Mouse (Mus musculus): ENCODE measurements around the gene D17H6S53E. TPM values are rescaled to one million over a fixed set of nuclear protein-coding genes. Genes with fewer than 3 reads are reported as not detected.

D17H6S53E gene
- polyA plus RNA-seq, 1 experiment from 2014 or later = 6.0 TPM

DNA sequence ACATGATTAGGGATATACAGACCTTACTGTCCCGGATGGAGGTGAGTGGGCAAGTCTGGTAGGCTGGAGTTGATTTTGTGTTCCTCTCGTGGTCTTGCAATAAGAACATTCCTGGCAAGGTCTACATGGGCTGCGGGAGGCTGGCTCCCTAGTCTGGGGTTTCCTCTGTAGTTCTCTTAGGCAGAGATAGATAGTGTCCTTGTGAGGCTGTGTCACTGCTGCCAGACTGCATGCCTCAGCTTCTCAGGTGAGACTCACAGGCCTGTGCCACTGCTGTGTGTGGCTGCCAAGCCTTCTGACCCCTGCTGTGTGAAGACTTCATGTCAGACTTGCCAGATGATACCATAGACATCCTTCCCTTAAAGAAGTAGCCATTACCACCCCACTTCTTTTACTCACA, 13.1 kb downstream of the D17H6S53E start:
- peaks cover 20% of the 10 kb centered on the region for H3K4me1 ChIP-seq (replicated peaks; ENCODE audit: control insufficient read depth, insufficient read depth, low read length)
- 96% methylated on average over 3 of the region's 3 CpGs for WGBS
- no peak overlapping the region for H3K27ac ChIP-seq
- ATAC-seq (ENCODE audit: low FRiP score) (no peak), DNase-seq (ENCODE audit: low spot score) (no peak)
- H3K4me2 ChIP-seq (replicated peaks) = no peak overlapping the region
- no peaks in the 10 kb centered on the region for H3K27me3 ChIP-seq (ENCODE audit: control insufficient read depth, insufficient read depth, low read length)
- H3K4me3 ChIP-seq (replicated peaks; ENCODE audit: low read length) = no peak overlapping the region
- peaks cover 61% of the 10 kb centered on the region for H3K36me3 ChIP-seq (replicated peaks; ENCODE audit: control insufficient read depth, insufficient read depth)
- no peak overlapping the region for H3K9ac ChIP-seq
- H3K9me3 ChIP-seq (ENCODE audit: control insufficient read depth, low read length) = no peaks in the 10 kb centered on the region

DNA sequence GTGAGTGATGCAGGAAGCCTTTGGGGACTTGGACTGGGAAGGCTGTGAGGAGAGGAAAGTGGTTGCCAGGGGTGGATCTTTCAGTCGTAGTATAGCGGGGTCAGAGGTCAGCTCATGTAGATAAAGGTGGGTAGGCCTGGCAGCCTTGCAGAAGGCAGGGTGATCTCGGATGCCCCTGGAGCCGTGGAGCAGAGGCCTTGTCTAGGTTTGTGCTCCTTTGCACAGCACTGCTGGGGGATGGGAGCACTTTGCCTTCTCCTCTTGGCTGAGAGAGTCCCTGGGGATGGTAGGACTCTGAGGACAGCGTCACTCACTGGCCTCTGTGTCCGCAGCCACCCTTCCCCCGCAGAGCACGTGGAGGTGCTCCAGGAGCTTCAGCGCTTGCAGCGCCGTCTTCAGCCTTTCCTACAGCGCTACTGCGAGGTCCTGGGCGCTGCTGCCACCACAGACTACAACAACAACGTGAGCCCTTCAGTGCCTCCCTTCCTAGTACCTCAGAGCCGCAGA, 14.4 kb downstream of the D17H6S53E start:
- H3K4me3 ChIP-seq (replicated peaks; ENCODE audit: low read length) = no peak overlapping the region
- H3K4me1 ChIP-seq (replicated peaks; ENCODE audit: control insufficient read depth, insufficient read depth, low read length) = peaks cover 20% of the 10 kb centered on the region
- no peaks in the 10 kb centered on the region for H3K9me3 ChIP-seq (ENCODE audit: control insufficient read depth, low read length)
- DNase-seq (ENCODE audit: low spot score) (no peak), ATAC-seq (ENCODE audit: low FRiP score) (no peak)
- H3K27ac ChIP-seq = no peak overlapping the region
- peaks cover 74% of the 10 kb centered on the region for H3K36me3 ChIP-seq (replicated peaks; ENCODE audit: control insufficient read depth, insufficient read depth)
- H3K27me3 ChIP-seq (ENCODE audit: control insufficient read depth, insufficient read depth, low read length) = no peaks in the 10 kb centered on the region
- H3K9ac ChIP-seq = no peak overlapping the region
- no peak overlapping the region for H3K4me2 ChIP-seq (replicated peaks)
- WGBS = 77% methylated on average over 16 of the region's 16 CpGs

DNA sequence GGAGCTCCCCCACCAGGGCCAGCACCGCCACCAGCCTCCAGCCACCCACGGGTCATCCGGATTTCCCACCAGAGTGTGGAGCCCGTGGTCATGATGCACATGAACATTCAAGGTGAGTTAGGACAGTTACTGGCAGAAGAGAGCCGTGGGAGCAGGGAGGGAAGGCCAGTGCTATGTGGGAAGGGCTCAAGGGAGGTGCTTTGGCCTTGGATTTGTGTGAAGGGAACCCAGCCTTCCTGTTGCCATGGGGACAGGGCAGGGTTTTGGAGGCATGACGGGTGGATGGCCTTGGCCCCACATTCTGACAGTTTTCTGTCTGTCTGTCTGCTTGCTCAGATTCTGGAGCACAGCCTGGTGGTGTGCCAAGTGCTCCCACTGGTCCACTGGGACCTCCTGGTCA, 15.8 kb downstream of the D17H6S53E start:
- DNase-seq (ENCODE audit: low spot score) (no peak), ATAC-seq (ENCODE audit: low FRiP score) (no peak)
- Histone ChIP-seq H3K27me3 (ENCODE audit: control insufficient read depth, insufficient read depth, low read length) (no peaks in the 10 kb centered on the region), H3K27ac (no peak overlapping the region), H3K4me1 (replicated peaks; ENCODE audit: control insufficient read depth, insufficient read depth, low read length) (peaks cover 12% of the 10 kb centered on the region), H3K4me3 (replicated peaks; ENCODE audit: low read length) (no peak overlapping the region), H3K9ac (no peak overlapping the region), H3K4me2 (replicated peaks) (no peak overlapping the region), H3K9me3 (ENCODE audit: control insufficient read depth, low read length) (no peaks in the 10 kb centered on the region), H3K36me3 (replicated peaks; ENCODE audit: control insufficient read depth, insufficient read depth) (peaks cover 88% of the 10 kb centered on the region)
- WGBS = 86% methylated on average over 6 of the region's 6 CpGs

DNA sequence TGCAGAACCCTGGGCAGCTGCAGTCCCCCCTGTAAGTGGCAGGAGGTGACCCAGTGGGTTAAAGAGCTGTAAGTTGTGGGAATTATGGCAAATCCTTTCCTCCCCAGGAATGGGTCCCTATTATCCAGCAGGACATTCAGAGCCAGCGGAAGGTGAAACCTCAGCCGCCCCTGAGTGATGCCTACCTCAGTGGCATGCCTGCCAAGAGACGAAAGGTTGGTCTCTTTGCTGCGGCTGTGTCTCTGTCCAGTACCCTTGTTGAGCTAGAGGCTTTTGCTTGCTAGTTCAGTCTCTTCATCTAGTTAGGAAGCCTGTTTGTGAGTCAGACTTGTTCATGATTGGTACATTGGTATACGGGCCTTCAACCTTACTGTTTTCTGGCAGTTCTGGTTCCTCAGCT, 20.0 kb downstream of the D17H6S53E start:
- Histone ChIP-seq H3K27me3 (ENCODE audit: control insufficient read depth, insufficient read depth, low read length) (no peaks in the 10 kb centered on the region), H3K4me3 (replicated peaks; ENCODE audit: low read length) (no peak overlapping the region), H3K4me1 (replicated peaks; ENCODE audit: control insufficient read depth, insufficient read depth, low read length) (no peaks in the 10 kb centered on the region), H3K4me2 (replicated peaks) (no peak overlapping the region), H3K36me3 (replicated peaks; ENCODE audit: control insufficient read depth, insufficient read depth) (peaks cover 99% of the 10 kb centered on the region), H3K9ac (no peak overlapping the region), H3K27ac (no peak overlapping the region), H3K9me3 (ENCODE audit: control insufficient read depth, low read length) (no peaks in the 10 kb centered on the region)
- no peak for DNase-seq (ENCODE audit: low spot score)
- 88% methylated on average over 5 of the region's 5 CpGs for WGBS
- ATAC-seq (ENCODE audit: low FRiP score) = no peak

DNA sequence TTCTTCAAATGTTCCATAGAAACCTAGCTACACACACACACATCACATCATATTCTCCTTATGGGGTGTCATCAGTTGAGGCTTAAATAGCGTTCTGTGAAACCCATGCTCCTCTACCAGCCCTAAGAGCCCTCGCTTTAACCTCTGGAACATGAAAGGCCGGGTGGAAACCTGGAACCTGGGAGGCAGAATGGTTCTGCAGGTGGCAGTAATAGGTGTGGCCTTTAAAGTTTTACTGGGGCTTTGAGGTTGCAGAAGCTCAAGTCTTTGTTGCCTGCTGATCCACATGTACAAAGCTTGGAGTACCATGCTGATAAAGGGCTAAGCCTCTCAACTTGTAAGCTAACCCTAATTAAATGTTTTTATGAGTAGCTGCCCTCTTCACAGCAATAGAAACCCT, 21.2 kb downstream of the D17H6S53E start:
- Histone ChIP-seq H3K36me3 (replicated peaks; ENCODE audit: control insufficient read depth, insufficient read depth) (peaks cover 99% of the 10 kb centered on the region), H3K4me3 (replicated peaks; ENCODE audit: low read length) (no peak overlapping the region), H3K9ac (no peak overlapping the region), H3K27ac (no peak overlapping the region), H3K4me1 (replicated peaks; ENCODE audit: control insufficient read depth, insufficient read depth, low read length) (no peaks in the 10 kb centered on the region), H3K4me2 (replicated peaks) (no peak overlapping the region), H3K9me3 (ENCODE audit: control insufficient read depth, low read length) (no peaks in the 10 kb centered on the region), H3K27me3 (ENCODE audit: control insufficient read depth, insufficient read depth, low read length) (no peaks in the 10 kb centered on the region)
- DNase-seq (ENCODE audit: low spot score) (no peak), ATAC-seq (ENCODE audit: low FRiP score) (no peak)
- 65% methylated on average over 3 of the region's 3 CpGs for WGBS

DNA sequence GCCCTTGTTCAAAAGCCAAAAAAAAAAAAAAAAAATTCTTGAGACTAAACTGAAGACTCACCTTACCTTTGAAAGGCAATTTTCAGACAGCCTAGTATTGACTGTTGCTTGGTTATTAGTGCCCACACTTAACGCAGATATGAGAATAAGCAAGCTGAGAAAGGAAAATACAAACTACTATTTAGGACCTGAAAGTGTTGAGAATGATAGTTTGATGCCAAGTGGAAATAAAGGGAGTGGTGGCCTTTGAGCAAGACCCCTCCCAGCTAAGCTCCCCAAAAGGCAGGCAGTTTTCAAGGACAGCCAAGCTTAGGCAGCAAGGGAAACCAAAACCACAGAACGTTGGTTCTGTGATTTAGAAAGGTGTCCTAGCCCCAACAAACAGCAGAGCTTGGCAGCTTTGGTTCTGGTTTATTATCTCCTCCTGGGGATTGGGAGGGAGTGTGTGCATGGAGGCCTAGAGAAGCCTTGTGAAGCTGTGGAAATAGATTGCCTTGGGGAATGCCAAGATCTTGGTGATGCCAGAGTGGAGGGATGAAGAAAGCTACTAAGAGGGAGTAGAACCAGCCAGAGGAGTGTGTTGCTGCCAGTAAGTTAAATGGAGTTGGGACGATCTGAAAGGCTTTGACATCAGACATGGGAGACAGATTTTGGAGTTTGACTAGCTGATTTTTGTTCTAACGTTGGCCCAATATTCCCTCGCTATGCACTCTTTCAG, 21.9 kb downstream of the D17H6S53E start:
- WGBS = 73% methylated on average over 5 of the region's 5 CpGs

DNA sequence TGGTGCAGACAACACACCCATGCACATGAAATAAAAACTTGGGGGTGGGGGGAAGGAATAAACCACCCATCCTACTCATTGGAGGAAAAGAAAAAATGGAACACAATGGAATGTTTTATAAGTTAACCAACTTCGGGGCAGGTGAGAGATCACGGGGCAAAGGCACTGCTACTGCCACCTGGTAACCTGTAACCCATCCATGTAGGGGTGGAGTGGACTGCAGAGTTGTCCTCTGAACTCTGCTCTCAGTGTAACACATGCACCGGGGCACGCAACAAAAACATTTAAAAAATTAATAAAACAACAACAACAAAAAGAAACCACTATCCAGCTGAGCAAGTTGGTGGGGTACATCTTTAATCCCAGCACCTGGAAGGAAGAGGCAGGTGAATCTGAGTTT, 25.9 kb downstream of the D17H6S53E start:
- Histone ChIP-seq H3K9ac (no peak overlapping the region), H3K27ac (no peak overlapping the region), H3K4me2 (replicated peaks) (no peak overlapping the region), H3K36me3 (replicated peaks; ENCODE audit: control insufficient read depth, insufficient read depth) (peaks cover 99% of the 10 kb centered on the region), H3K27me3 (ENCODE audit: control insufficient read depth, insufficient read depth, low read length) (no peaks in the 10 kb centered on the region), H3K4me3 (replicated peaks; ENCODE audit: low read length) (no peak overlapping the region), H3K4me1 (replicated peaks; ENCODE audit: control insufficient read depth, insufficient read depth, low read length) (no peaks in the 10 kb centered on the region), H3K9me3 (ENCODE audit: control insufficient read depth, low read length) (no peaks in the 10 kb centered on the region)
- DNase-seq (ENCODE audit: low spot score) = no peak
- 97% methylated on average over 4 of the region's 4 CpGs for WGBS
- no peak for ATAC-seq (ENCODE audit: low FRiP score)

More for the DNA sequence above, 21.9 kb downstream of the D17H6S53E start:
- H3K9ac ChIP-seq = no peak overlapping the region
- H3K9me3 ChIP-seq (ENCODE audit: control insufficient read depth, low read length) = no peaks in the 10 kb centered on the region
- no peaks in the 10 kb centered on the region for H3K4me1 ChIP-seq (replicated peaks; ENCODE audit: control insufficient read depth, insufficient read depth, low read length)
- no peak for DNase-seq (ENCODE audit: low spot score)
- H3K36me3 ChIP-seq (replicated peaks; ENCODE audit: control insufficient read depth, insufficient read depth) = peaks cover 99% of the 10 kb centered on the region
- H3K4me3 ChIP-seq (replicated peaks; ENCODE audit: low read length) = no peak overlapping the region
- H3K4me2 ChIP-seq (replicated peaks) = no peak overlapping the region
- no peak overlapping the region for H3K27ac ChIP-seq
- no peak for ATAC-seq (ENCODE audit: low FRiP score)
- no peaks in the 10 kb centered on the region for H3K27me3 ChIP-seq (ENCODE audit: control insufficient read depth, insufficient read depth, low read length)

DNA sequence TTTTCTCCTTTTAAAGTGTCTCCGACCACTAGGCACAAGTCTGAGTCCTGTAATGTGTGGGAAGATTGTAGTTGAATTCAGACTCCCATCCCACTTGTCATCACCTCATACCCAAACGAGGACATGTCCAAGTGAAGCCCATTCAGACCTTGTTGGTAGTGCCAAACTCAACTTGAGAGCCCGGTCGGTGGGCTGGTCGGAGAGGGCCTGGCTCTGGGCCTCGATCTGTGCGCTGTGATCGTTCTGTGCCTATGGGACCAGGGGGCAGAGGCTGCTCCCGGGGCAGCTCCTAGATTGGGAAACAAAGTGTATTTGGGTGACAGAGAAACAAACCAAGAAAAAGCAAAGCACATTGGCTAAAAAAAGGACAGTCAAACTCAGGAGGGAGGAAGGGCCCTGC, 26.9 kb downstream of the D17H6S53E start:
- Histone ChIP-seq H3K9ac (no peak overlapping the region), H3K27me3 (ENCODE audit: control insufficient read depth, insufficient read depth, low read length) (no peaks in the 10 kb centered on the region), H3K27ac (no peak overlapping the region), H3K9me3 (ENCODE audit: control insufficient read depth, low read length) (no peaks in the 10 kb centered on the region), H3K4me3 (replicated peaks; ENCODE audit: low read length) (no peak overlapping the region), H3K4me1 (replicated peaks; ENCODE audit: control insufficient read depth, insufficient read depth, low read length) (no peaks in the 10 kb centered on the region), H3K4me2 (replicated peaks) (no peak overlapping the region), H3K36me3 (replicated peaks; ENCODE audit: control insufficient read depth, insufficient read depth) (peaks cover 99% of the 10 kb centered on the region)
- no peak for DNase-seq (ENCODE audit: low spot score)
- 93% methylated on average over 9 of the region's 9 CpGs for WGBS
- no peak for ATAC-seq (ENCODE audit: low FRiP score)

DNA sequence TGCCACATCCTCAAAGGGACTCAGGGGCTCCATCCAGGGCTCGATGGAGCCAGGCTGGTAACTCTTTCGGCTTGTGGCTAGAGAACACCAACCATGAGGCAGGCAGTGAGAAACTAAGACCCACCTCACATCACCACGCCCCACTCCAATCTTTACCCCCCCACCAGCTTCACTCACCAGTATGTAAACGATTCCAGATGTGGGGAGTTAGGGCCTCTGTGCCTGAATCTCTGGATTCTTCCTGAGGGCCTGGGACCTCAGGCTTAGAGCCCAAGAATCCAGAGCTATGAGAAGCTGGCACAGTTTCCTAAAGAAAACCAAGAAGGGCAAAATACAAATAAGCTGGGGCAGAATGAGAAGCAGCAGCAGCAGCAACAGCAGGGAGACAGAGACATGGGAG, 27.8 kb downstream of the D17H6S53E start:
- Histone ChIP-seq H3K27me3 (ENCODE audit: control insufficient read depth, insufficient read depth, low read length) (no peaks in the 10 kb centered on the region), H3K4me2 (replicated peaks) (no peak overlapping the region), H3K4me1 (replicated peaks; ENCODE audit: control insufficient read depth, insufficient read depth, low read length) (no peaks in the 10 kb centered on the region), H3K4me3 (replicated peaks; ENCODE audit: low read length) (no peak overlapping the region), H3K9me3 (ENCODE audit: control insufficient read depth, low read length) (no peaks in the 10 kb centered on the region), H3K9ac (no peak overlapping the region), H3K36me3 (replicated peaks; ENCODE audit: control insufficient read depth, insufficient read depth) (peaks cover 99% of the 10 kb centered on the region), H3K27ac (no peak overlapping the region)
- no peak for ATAC-seq (ENCODE audit: low FRiP score)
- DNase-seq (ENCODE audit: low spot score) = no peak
- WGBS = 85% methylated on average over 4 of the region's 4 CpGs

DNA sequence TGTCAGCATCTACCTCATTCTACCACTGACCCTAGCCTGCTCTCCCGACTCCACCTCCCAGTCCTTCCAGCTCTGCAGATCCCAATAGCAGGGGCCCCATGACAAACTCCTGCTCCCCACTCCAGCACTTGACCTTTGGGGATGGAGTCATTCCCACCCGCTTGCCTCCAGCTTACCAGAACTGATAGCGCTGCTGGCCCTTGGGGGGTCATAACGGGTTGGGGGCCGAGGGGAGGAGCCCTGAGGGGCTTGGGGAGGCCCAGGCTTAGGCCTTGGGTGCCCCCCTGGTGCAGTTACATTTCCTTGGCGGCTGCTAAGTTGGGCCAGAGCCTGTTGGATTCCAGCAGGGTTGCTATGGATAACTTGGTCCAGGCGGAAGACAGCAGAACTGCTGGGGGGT, 28.4 kb downstream of the D17H6S53E start:
- DNase-seq (ENCODE audit: low spot score) (no peak), ATAC-seq (ENCODE audit: low FRiP score) (no peak)
- WGBS = 69% methylated on average over 7 of the region's 7 CpGs
- no peak overlapping the region for H3K4me3 ChIP-seq (replicated peaks; ENCODE audit: low read length)
- no peak overlapping the region for H3K4me2 ChIP-seq (replicated peaks)
- H3K27ac ChIP-seq = no peak overlapping the region
- peaks cover 99% of the 10 kb centered on the region for H3K36me3 ChIP-seq (replicated peaks; ENCODE audit: control insufficient read depth, insufficient read depth)
- no peaks in the 10 kb centered on the region for H3K27me3 ChIP-seq (ENCODE audit: control insufficient read depth, insufficient read depth, low read length)
- no peaks in the 10 kb centered on the region for H3K9me3 ChIP-seq (ENCODE audit: control insufficient read depth, low read length)
- no peaks in the 10 kb centered on the region for H3K4me1 ChIP-seq (replicated peaks; ENCODE audit: control insufficient read depth, insufficient read depth, low read length)
- no peak overlapping the region for H3K9ac ChIP-seq

All from hindbrain, embryonic 14.5 days (tissue).